Mouse (Mus musculus) hindbrain, embryonic 11.5 days (tissue): ENCODE data around the gene Cox17. TPM values are rescaled to one million over a fixed set of nuclear protein-coding genes. Genes with fewer than 3 reads are reported as not detected.
"Not testable (repeated sequence)": the region's sequence is repeated elsewhere in the genome, so short reads cannot be mapped to it uniquely, and the experiment has no call there.

ENCODE experiments used
- ATAC-seq: fragments of 200-750 bp; cut with Nextera tagmentation; 2 replicates; pipeline ENCODE4 v1.8.0; 2017; ENCODE audit warnings: mild to moderate bottlenecking, moderate TSS enrichment, moderate library complexity; ENCODE audit not compliant: low FRiP score
- DNase-seq: peaks from one replicate; pipeline ENCODE4 v3.0.0-alpha.2; 2015; ENCODE audit warnings: low spot score
- H3K27ac ChIP-seq: fragments of 300-500 bp; sonication (generic); 2 replicates; pipeline ENCODE4 v1.5.1; 2014; ENCODE audit warnings: mild to moderate bottlenecking, low read depth, low read length
- H3K27me3 ChIP-seq: fragments of 300-500 bp; sonication (generic); 2 replicates; pipeline ENCODE4 v1.6.1; 2014; ENCODE audit warnings: mild to moderate bottlenecking, low read length, moderate library complexity, mixed read lengths; ENCODE audit not compliant: control insufficient read depth, insufficient read depth
- H3K36me3 ChIP-seq: fragments of 300-500 bp; sonication (generic); 2 replicates; pipeline ENCODE4 v1.6.1; 2014; ENCODE audit warnings: mild to moderate bottlenecking, low read length, moderate library complexity, mixed read lengths; ENCODE audit not compliant: control insufficient read depth, insufficient read depth
- H3K4me1 ChIP-seq: fragments of 300-500 bp; sonication (generic); replicated peaks from 2 replicates; pipeline ENCODE4 v1.6.1; 2014; ENCODE audit warnings: low read length, mixed read lengths; ENCODE audit not compliant: control insufficient read depth, insufficient read depth
- H3K4me2 ChIP-seq: fragments of 300-500 bp; sonication (generic); replicated peaks from 2 replicates; pipeline ENCODE4 v1.6.1; 2014; ENCODE audit warnings: mild to moderate bottlenecking, low read depth, low read length
- H3K4me3 ChIP-seq: fragments of 300-500 bp; sonication (generic); 2 replicates; pipeline ENCODE4 v1.5.1; 2014; ENCODE audit warnings: low read depth, low read length
- H3K9ac ChIP-seq: fragments of 300-500 bp; sonication (generic); 2 replicates; pipeline ENCODE4 v1.6.1; 2014; ENCODE audit warnings: low read depth, low read length
- H3K9me3 ChIP-seq: fragments of 300-500 bp; sonication (generic); 2 replicates; pipeline ENCODE4 v1.6.1; 2016; ENCODE audit warnings: low read length; ENCODE audit not compliant: control insufficient read depth
- WGBS: fragments of 180-500 bp; shearing (Covaris S2); extraction: QIAGEN DNeasy Blood & Tissue Kit; methylation state at CpG from one replicate; pipeline ENCODE4 v1.1.7; 2014; 5-methylcytosine and 5-hydroxymethylcytosine counted together
- polyA plus RNA-seq: library from polyadenylated mRNA; unstranded; fragments of >200 nt; fragmentation: Nextera tagmentation; extraction: Ambion mirVana; gene quantifications from 2 replicates; pipeline ENCODE4 v1.2.1, GENCODE M21; 2014

The Cox17 gene
- polyA plus RNA-seq, 1 experiment from 2014 or later: 121 TPM

DNA sequence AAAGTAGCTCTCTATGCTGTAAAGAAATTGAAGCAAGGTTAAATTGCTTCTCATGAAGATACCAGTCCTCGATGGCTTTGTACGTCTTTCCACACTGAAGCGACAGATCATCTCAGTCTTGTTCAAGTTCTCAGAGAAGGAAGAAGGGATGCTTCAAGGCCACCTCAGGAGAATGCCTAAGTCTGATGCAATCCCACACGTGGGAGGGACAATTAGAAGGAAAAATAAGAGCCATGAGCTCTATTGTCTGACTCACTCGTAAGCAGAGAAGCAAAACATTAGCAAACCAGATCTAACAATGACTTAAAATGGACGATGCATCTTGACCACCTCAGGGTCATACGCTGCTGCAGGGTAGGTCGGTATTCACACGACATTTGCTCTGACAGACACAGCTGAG is 28.3 kb upstream of the Cox17 start:
- no peak overlapping the region for H3K27ac ChIP-seq
- 80% methylated on average over 9 of the region's 9 CpGs for WGBS
- no peak for ATAC-seq
- no peak for DNase-seq
- H3K4me1 ChIP-seq: no peaks in the 10 kb centered on the region
- no peak overlapping the region for H3K4me2 ChIP-seq
- H3K9me3 ChIP-seq: no peaks in the 10 kb centered on the region
- H3K9ac ChIP-seq: no peak overlapping the region
- H3K36me3 ChIP-seq: no peaks in the 10 kb centered on the region
- H3K27me3 ChIP-seq: no peaks in the 10 kb centered on the region
- no peak overlapping the region for H3K4me3 ChIP-seq

DNA sequence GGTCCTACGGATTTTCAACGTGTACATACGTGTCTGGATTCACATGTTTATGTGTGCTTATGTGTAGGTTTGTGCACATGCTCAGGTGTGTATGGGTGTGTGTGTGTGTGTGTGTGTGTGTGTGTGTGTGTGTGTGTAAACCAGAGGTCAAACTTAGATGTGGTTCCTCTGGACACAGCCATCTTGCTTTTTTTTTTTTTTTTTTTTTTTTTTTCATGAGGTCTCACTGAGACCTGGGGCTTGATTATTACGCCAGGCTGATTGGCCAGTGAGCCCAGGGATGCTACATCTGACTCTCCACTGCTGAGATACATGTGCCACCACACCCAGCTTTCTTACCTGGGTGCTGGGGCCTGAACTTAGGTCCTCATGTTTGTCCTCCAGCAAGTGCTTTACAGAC is 27.7 kb upstream of the Cox17 start:
- no peaks in the 10 kb centered on the region for H3K36me3 ChIP-seq
- DNase-seq: no peak
- no peaks in the 10 kb centered on the region for H3K9me3 ChIP-seq
- H3K27ac ChIP-seq: no peak overlapping the region
- H3K4me1 ChIP-seq: no peaks in the 10 kb centered on the region
- H3K9ac ChIP-seq: no peak overlapping the region
- no peaks in the 10 kb centered on the region for H3K27me3 ChIP-seq
- ATAC-seq: no peak
- WGBS: 97% methylated on average over 4 of the region's 4 CpGs
- no peak overlapping the region for H3K4me2 ChIP-seq
- H3K4me3 ChIP-seq: no peak overlapping the region

- peak; percentile 59; the same call in 1 of the 2 replicates for ATAC-seq
- DNase-seq: peak; percentile 78
- Histone ChIP-seq H3K36me3 (no peaks in the 10 kb centered on the region), H3K27me3 (no peaks in the 10 kb centered on the region), H3K4me1 (no peaks in the 10 kb centered on the region), H3K4me3 (no peak overlapping the region), H3K4me2 (no peak overlapping the region), H3K27ac (no peak overlapping the region), H3K9me3 (no peaks in the 10 kb centered on the region), H3K9ac (no peak overlapping the region)
- 34% methylated on average over 17 of the region's 17 CpGs for WGBS
These were observed 25.3 kb upstream of the Cox17 start for GRCm38 (mm10) chr16:38321452-38321935.

GRCm38 (mm10) chr16:38324311-38324710 is 22.5 kb upstream of the Cox17 start:
- WGBS: 92% methylated on average over 15 of the region's 15 CpGs
- no peaks in the 10 kb centered on the region for H3K27me3 ChIP-seq
- no peaks in the 10 kb centered on the region for H3K36me3 ChIP-seq

DNA sequence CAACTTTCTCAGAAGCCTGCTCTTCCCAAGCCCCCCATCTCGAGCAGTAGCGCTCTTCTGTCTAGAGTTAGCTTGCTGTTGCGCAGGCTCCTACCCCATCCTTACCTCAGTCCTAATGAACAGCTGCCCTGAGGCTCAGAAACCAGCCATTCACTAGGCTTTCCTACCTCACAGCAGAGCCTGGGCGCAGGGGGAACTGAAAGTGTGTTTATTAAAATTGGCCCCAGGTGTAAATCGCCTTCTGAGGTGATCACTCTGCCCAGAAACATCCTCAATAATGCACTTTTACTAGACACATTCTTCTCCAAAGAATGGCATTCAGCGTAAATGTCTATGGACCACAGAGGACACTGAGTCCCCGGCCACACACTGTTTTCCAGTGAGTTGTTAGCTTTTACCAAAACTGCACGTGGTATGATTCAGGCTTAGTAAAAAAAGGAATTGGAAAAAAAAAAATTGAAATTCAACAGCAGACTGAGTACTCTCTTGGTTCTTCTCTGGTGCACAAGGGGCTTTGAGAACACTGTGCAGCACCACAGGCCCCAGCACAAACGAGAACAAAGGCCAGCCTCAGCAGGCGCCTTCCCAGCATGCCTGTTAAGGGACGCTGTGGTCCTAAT is 19.9 kb upstream of the Cox17 start:
- WGBS: 86% methylated on average over 11 of the region's 11 CpGs
- H3K9me3 ChIP-seq: no peaks in the 10 kb centered on the region
- no peaks in the 10 kb centered on the region for H3K27me3 ChIP-seq
- DNase-seq: no peak
- no peak overlapping the region for H3K27ac ChIP-seq
- no peak overlapping the region for H3K9ac ChIP-seq
- ATAC-seq: no peak
- no peak overlapping the region for H3K4me2 ChIP-seq
- no peaks in the 10 kb centered on the region for H3K36me3 ChIP-seq
- H3K4me1 ChIP-seq: no peaks in the 10 kb centered on the region
- no peak overlapping the region for H3K4me3 ChIP-seq

More at GRCm38 (mm10) chr16:38324311-38324710, 22.5 kb upstream of the Cox17 start:
- H3K27ac ChIP-seq: no peak overlapping the region
- DNase-seq: no peak
- H3K4me2 ChIP-seq: no peak overlapping the region
- ATAC-seq: no peak
- no peak overlapping the region for H3K9ac ChIP-seq
- no peaks in the 10 kb centered on the region for H3K9me3 ChIP-seq
- H3K4me3 ChIP-seq: no peak overlapping the region
- no peaks in the 10 kb centered on the region for H3K4me1 ChIP-seq

DNA sequence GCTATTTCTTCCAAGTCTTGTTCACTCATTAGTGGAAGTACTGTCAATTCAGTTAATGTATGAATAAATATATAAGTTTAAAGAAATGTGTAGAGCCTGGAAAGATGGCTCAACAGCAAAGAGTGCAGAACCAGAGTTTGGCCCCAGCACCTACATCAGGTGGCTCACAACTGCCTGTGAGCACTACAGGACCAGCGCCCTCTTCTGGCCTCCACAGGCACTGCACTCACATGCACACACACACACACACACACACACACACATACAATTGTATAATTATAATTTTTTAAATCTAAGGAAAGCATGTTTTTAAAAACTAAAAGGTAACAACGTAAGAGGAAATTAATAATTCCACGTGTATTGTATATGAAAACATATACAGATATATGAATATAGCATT is 17.5 kb upstream of the Cox17 start:
- Histone ChIP-seq H3K4me3 (no peak overlapping the region), H3K27me3 (no peaks in the 10 kb centered on the region), H3K4me2 (no peak overlapping the region), H3K9me3 (no peaks in the 10 kb centered on the region), H3K9ac (no peak overlapping the region), H3K27ac (no peak overlapping the region), H3K36me3 (no peaks in the 10 kb centered on the region), H3K4me1 (no peaks in the 10 kb centered on the region)
- 86% methylated on average over 3 of the region's 3 CpGs for WGBS
- ATAC-seq (no peak), DNase-seq (no peak)

GRCm38 (mm10) chr16:38334431-38334830 is 12.4 kb upstream of the Cox17 start:
- WGBS: 48% methylated on average over 6 of the region's 6 CpGs
- Histone ChIP-seq H3K9ac (no peak overlapping the region), H3K36me3 (no peaks in the 10 kb centered on the region), H3K4me1 (no peaks in the 10 kb centered on the region), H3K27ac (no peak overlapping the region), H3K4me2 (no peak overlapping the region), H3K9me3 (no peaks in the 10 kb centered on the region), H3K27me3 (no peaks in the 10 kb centered on the region), H3K4me3 (no peak overlapping the region)
- no peak for DNase-seq
- no peak for ATAC-seq

GRCm38 (mm10) chr16:38338077-38338476 is 8.7 kb upstream of the Cox17 start:
- not testable (repeated sequence) for H3K4me3 ChIP-seq, H3K4me1 ChIP-seq, H3K27ac ChIP-seq, DNase-seq, H3K9me3 ChIP-seq, H3K36me3 ChIP-seq, ATAC-seq, H3K9ac ChIP-seq, H3K4me2 ChIP-seq, H3K27me3 ChIP-seq
- WGBS: 89% methylated on average over 4 of the region's 4 CpGs
